Mouse (Mus musculus) E14TG2a.4 (cell line): Measurements from ENCODE around the gene Cadm1.

Experiments used
- CTCF ChIP-seq: conservative IDR thresholded peaks from 2 replicates; pipeline ENCODE4 v1.5.1; 2014; ENCODE audit warnings: low read length
- NANOG ChIP-seq: IDR thresholded peaks from 2 replicates; pipeline ENCODE4 v1.6.1; 2014; ENCODE audit warnings: borderline replicate concordance, low read length, mixed read lengths
- POU5F1 ChIP-seq: IDR thresholded peaks from 2 replicates; pipeline ENCODE4 v1.6.1; 2014; ENCODE audit warnings: low read length, borderline replicate concordance

- TF ChIP-seq CTCF: no peak
- TF ChIP-seq POU5F1: no peak
- no peak for TF ChIP-seq NANOG
Observed at GRCm38 (mm10) chr9:47572132-47572531, 42.2 kb downstream of the Cadm1 start.
